7 mouse cellular contexts compared by ENCODE assay signal in genomic region chr15:101266132-101266963, GRCm38 (mm10). TPM values are rescaled to one million over a fixed set of nuclear protein-coding genes. Genes with fewer than 3 reads are reported as not detected.
DNase-seq lines count a peak whose midpoint lies in the region; ATAC-seq and TF ChIP-seq lines count a peak whose summit lies in the region.

No protein-coding gene starts in this region.

- peak overlapping the region; percentile 45 for H3K4me3 ChIP-seq in embryonic facial prominence, embryonic 12.5 days
- peak overlapping the region; percentile 55 for H3K4me3 ChIP-seq in kidney, embryonic 14.5 days (ENCODE audit: low read length)
- peak overlapping the region; percentile 58 for H3K4me3 ChIP-seq in limb, embryonic 15.5 days
- H3K4me3 ChIP-seq in midbrain, postnatal 0 days (ENCODE audit: low read depth, low read length): peak overlapping the region; percentile 50

- H3K4me1 ChIP-seq in embryonic facial prominence, embryonic 12.5 days: peaks cover 26% of the 10 kb centered on the region
- peaks cover 8% of the 10 kb centered on the region for H3K4me1 ChIP-seq in kidney, embryonic 14.5 days (ENCODE audit: control insufficient read depth, insufficient read depth, low read length)
- H3K4me1 ChIP-seq in limb, embryonic 15.5 days: peaks cover 60% of the 10 kb centered on the region
- peaks cover 8% of the 10 kb centered on the region; the same call in 1 of the 2 replicates for H3K4me1 ChIP-seq in midbrain, postnatal 0 days (ENCODE audit: insufficient read depth, low read length)

- no peaks in the 10 kb centered on the region for H3K9me3 ChIP-seq in embryonic facial prominence, embryonic 12.5 days
- no peaks in the 10 kb centered on the region for H3K9me3 ChIP-seq in kidney, embryonic 14.5 days (ENCODE audit: control insufficient read depth, low read length)
- no peaks in the 10 kb centered on the region for H3K9me3 ChIP-seq in limb, embryonic 15.5 days
- no peaks in the 10 kb centered on the region for H3K9me3 ChIP-seq in midbrain, postnatal 0 days (ENCODE audit: low read length)

- no peak; the same call in 1 of the 2 replicates for TF ChIP-seq CTCF in midbrain, postnatal 0 days (IDR thresholded peaks at IDR 0.05)

- peak; percentile 99 for DNase-seq in adrenal gland, postnatal 14 days
- DNase-seq in heart, adult 9 months (ENCODE audit: low spot score in 2 of 2): peak; percentile 94 to 96
- DNase-seq in midbrain, postnatal 0 days (ENCODE audit: low spot score): peak; percentile 74
- peak; percentile 52 to 83 for DNase-seq in spleen, postnatal 10 days (ENCODE audit: low spot score in 2 of 2)

- ATAC-seq in embryonic facial prominence, embryonic 12.5 days (ENCODE audit: insufficient number of reproducible peaks, insufficient read depth, low FRiP score, low TSS enrichment): peak; percentile 81
- peak; percentile 88 for ATAC-seq in kidney, embryonic 14.5 days (ENCODE audit: low FRiP score, low TSS enrichment)
- peak; percentile 88 for ATAC-seq in limb, embryonic 15.5 days (ENCODE audit: insufficient number of reproducible peaks, low FRiP score, low TSS enrichment, low read depth)
- ATAC-seq in midbrain, postnatal 0 days (ENCODE audit: low FRiP score): peak; percentile 75

- H3K27ac ChIP-seq in embryonic facial prominence, embryonic 12.5 days: no peak overlapping the region
- H3K27ac ChIP-seq in kidney, embryonic 14.5 days (ENCODE audit: low read depth, low read length): no peak overlapping the region
- peak overlapping the region; percentile 85 for H3K27ac ChIP-seq in limb, embryonic 15.5 days
- H3K27ac ChIP-seq in midbrain, postnatal 0 days (ENCODE audit: low read depth, low read length): no peak overlapping the region

- H3K9ac ChIP-seq in embryonic facial prominence, embryonic 12.5 days: peak overlapping the region; percentile 36
- peak overlapping the region; percentile 54 for H3K9ac ChIP-seq in kidney, embryonic 14.5 days (ENCODE audit: low read depth, low read length)
- H3K9ac ChIP-seq in limb, embryonic 15.5 days: peak overlapping the region; percentile 37
- H3K9ac ChIP-seq in midbrain, postnatal 0 days (replicated peaks; ENCODE audit: low read length, poor library complexity, severe bottlenecking): peak overlapping the region; percentile 55

- peaks cover 15% of the 10 kb centered on the region; the same call in 1 of the 2 replicates for H3K36me3 ChIP-seq in embryonic facial prominence, embryonic 12.5 days
- peaks cover 8% of the 10 kb centered on the region for H3K36me3 ChIP-seq in kidney, embryonic 14.5 days (ENCODE audit: control insufficient read depth, insufficient read depth, low read length)
- peaks cover 14% of the 10 kb centered on the region for H3K36me3 ChIP-seq in limb, embryonic 15.5 days
- peaks cover 15% of the 10 kb centered on the region for H3K36me3 ChIP-seq in midbrain, postnatal 0 days (ENCODE audit: insufficient read depth, low read length)

- peak overlapping the region; percentile 78 for H3K4me2 ChIP-seq in embryonic facial prominence, embryonic 12.5 days (replicated peaks)
- peak overlapping the region; percentile 86 for H3K4me2 ChIP-seq in kidney, embryonic 14.5 days (replicated peaks; ENCODE audit: low read depth, low read length)
- peak overlapping the region; percentile 96 for H3K4me2 ChIP-seq in limb, embryonic 15.5 days
- H3K4me2 ChIP-seq in midbrain, postnatal 0 days (ENCODE audit: low read depth, low read length, poor library complexity, severe bottlenecking): peak overlapping the region; percentile 92

- H3K27me3 ChIP-seq in embryonic facial prominence, embryonic 12.5 days: peaks cover 5% of the 10 kb centered on the region; the same call in 1 of the 2 replicates
- H3K27me3 ChIP-seq in kidney, embryonic 14.5 days (ENCODE audit: control insufficient read depth, insufficient read depth, low read length): 0 out of 2 replicates have a peak, but pooled peaks cover 3% of the 10 kb centered on the region
- H3K27me3 ChIP-seq in limb, embryonic 15.5 days: no peaks in the 10 kb centered on the region
- peaks cover 7% of the 10 kb centered on the region; the same call in 1 of the 2 replicates for H3K27me3 ChIP-seq in midbrain, postnatal 0 days (ENCODE audit: insufficient read depth, low read length)

- under 1% methylated on average over 54 of the region's 57 CpGs for WGBS in embryonic facial prominence, embryonic 12.5 days
- WGBS in kidney, embryonic 14.5 days: 1% methylated on average over 56 of the region's 57 CpGs
- under 1% methylated on average over 56 of the region's 57 CpGs for WGBS in limb, embryonic 15.5 days
- WGBS in midbrain, postnatal 0 days: 1% methylated on average over 56 of the region's 57 CpGs

RNA-seq across cellular contexts. Expression of gene Nr4a1, which starts 12.3 kb away (rescaled TPM):
- total RNA-seq in adrenal gland, postnatal 14 days (2021): 357 and 680 TPM in 2 replicates
- polyA plus RNA-seq in embryonic facial prominence, embryonic 12.5 days (2016; fragmentation: Nextera tagmentation; extraction: Ambion mirVana): 8.2 and 8.7 TPM in 2 replicates
- polyA plus RNA-seq in kidney, embryonic 14.5 days (2014; fragmentation: Nextera tagmentation; extraction: Ambion mirVana): 4.5 and 5.0 TPM in 2 replicates
- 14.7 and 18.4 TPM in 2 replicates for polyA plus RNA-seq in limb, embryonic 15.5 days (2015; fragmentation: Nextera tagmentation; extraction: Ambion mirVana)
- 6.9 and 7.7 TPM in 2 replicates for total RNA-seq in midbrain, postnatal 0 days (2014; rRNA removed)
- 6.9 and 7.0 TPM in 2 replicates for polyA plus RNA-seq in midbrain, postnatal 0 days (2015; fragmentation: Nextera tagmentation; extraction: Ambion mirVana)

RNA-seq across cellular contexts. Expression of gene Atg101, which starts 17.7 kb away (rescaled TPM):
- total RNA-seq in adrenal gland, postnatal 14 days (2021): 64.4 and 97.1 TPM in 2 replicates
- polyA plus RNA-seq in embryonic facial prominence, embryonic 12.5 days (2016; fragmentation: Nextera tagmentation; extraction: Ambion mirVana): 61.7 and 64.5 TPM in 2 replicates
- polyA plus RNA-seq in kidney, embryonic 14.5 days (2014; fragmentation: Nextera tagmentation; extraction: Ambion mirVana): 71.8 and 76.5 TPM in 2 replicates
- polyA plus RNA-seq in limb, embryonic 15.5 days (2015; fragmentation: Nextera tagmentation; extraction: Ambion mirVana): 69.7 and 69.9 TPM in 2 replicates
- total RNA-seq in midbrain, postnatal 0 days (2014; rRNA removed): 33.5 and 61.1 TPM in 2 replicates
- polyA plus RNA-seq in midbrain, postnatal 0 days (2015; fragmentation: Nextera tagmentation; extraction: Ambion mirVana): 74.2 and 75.6 TPM in 2 replicates

RNA-seq across cellular contexts. Expression of gene 6030408B16Rik, which starts 26.7 kb away (rescaled TPM):
- 2.1 and 2.4 TPM in 2 replicates for total RNA-seq in adrenal gland, postnatal 14 days (2021)
- 1.0 and 1.1 TPM in 2 replicates for polyA plus RNA-seq in embryonic facial prominence, embryonic 12.5 days (2016; fragmentation: Nextera tagmentation; extraction: Ambion mirVana)
- polyA plus RNA-seq in kidney, embryonic 14.5 days (2014; fragmentation: Nextera tagmentation; extraction: Ambion mirVana): 25.8 and 28.2 TPM in 2 replicates
- polyA plus RNA-seq in limb, embryonic 15.5 days (2015; fragmentation: Nextera tagmentation; extraction: Ambion mirVana): 0.50 and 0.84 TPM in 2 replicates
- not detected in 2 replicates for total RNA-seq in midbrain, postnatal 0 days (2014; rRNA removed)
- polyA plus RNA-seq in midbrain, postnatal 0 days (2015; fragmentation: Nextera tagmentation; extraction: Ambion mirVana): 0.22 and 0.33 TPM in 2 replicates

RNA-seq across cellular contexts. Expression of gene Grasp, which starts 42.4 kb away (rescaled TPM):
- total RNA-seq in adrenal gland, postnatal 14 days (2021): 20.7 and 29.7 TPM in 2 replicates
- polyA plus RNA-seq in embryonic facial prominence, embryonic 12.5 days (2016; fragmentation: Nextera tagmentation; extraction: Ambion mirVana): 9.5 and 10.7 TPM in 2 replicates
- 5.0 and 5.7 TPM in 2 replicates for polyA plus RNA-seq in kidney, embryonic 14.5 days (2014; fragmentation: Nextera tagmentation; extraction: Ambion mirVana)
- 5.3 and 7.2 TPM in 2 replicates for polyA plus RNA-seq in limb, embryonic 15.5 days (2015; fragmentation: Nextera tagmentation; extraction: Ambion mirVana)
- total RNA-seq in midbrain, postnatal 0 days (2014; rRNA removed): 6.3 and 7.7 TPM in 2 replicates
- 1.8 and 1.9 TPM in 2 replicates for polyA plus RNA-seq in midbrain, postnatal 0 days (2015; fragmentation: Nextera tagmentation; extraction: Ambion mirVana)

Comparison
In these comparisons a context has a peak if more than half of its experiments do, and no peak if none do; other contexts are left out.
1. RNA of gene 6030408B16Rik, which starts 26.7 kb away (polyA plus RNA-seq): 25.8 to 28.2 TPM in kidney, embryonic 14.5 days; 1.0 to 1.1 TPM in embryonic facial prominence, embryonic 12.5 days, 0.50 to 0.84 TPM in limb, embryonic 15.5 days and 0.22 to 0.33 TPM in midbrain, postnatal 0 days; every median in the first group is over 10 times any median in the second.
2. Peak in every context shown above with its lines, with median percentiles within 50 percentile points of each other: DNase-seq, ATAC-seq, H3K4me2 ChIP-seq, H3K4me3 ChIP-seq and H3K9ac ChIP-seq.